Mouse (Mus musculus): ENCODE measurements around the gene 3100002H09Rik. TPM values are rescaled to one million over a fixed set of nuclear protein-coding genes. Genes with fewer than 3 reads are reported as not detected.

The 3100002H09Rik gene
- polyA plus RNA-seq, 1 experiment: not detected

DNA sequence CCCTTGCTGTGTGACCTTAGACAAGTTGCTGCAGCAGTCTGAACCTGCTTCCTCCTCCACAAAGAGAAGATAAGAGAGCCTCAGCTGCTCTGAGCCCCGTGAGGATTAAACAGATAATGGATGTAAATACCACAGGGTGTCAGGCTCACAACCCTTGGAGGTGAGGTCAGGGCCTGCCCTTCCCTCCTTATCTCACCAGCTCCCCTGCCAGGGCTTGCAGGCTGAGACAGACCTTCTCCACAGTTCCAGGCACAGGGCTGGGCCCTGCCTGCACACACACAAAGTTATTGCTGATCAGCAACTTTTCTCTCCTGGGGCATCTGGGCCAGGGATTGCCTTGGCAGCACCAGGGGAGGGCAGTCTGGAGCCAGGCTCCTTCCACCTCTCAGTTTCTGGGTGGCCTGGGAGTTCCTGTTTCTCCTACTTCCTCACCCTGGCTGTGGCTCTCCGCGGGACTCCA lies 34.4 kb upstream of the 3100002H09Rik start:
- 17% methylated on average over 3 of the region's 3 CpGs for WGBS
- H3K4me3 ChIP-seq (replicated peaks; ENCODE audit: extremely low read depth, low read depth, low read length): no peak overlapping the region
- no peak for TF ChIP-seq CTCF (IDR thresholded peaks at IDR 0.05; ENCODE audit: insufficient read depth, low read length)
- H3K4me1 ChIP-seq (ENCODE audit: control insufficient read depth, insufficient read depth, low read length): no peaks in the 10 kb centered on the region; the same call in 1 of the 2 replicates
- DNase-seq: no peak

DNA sequence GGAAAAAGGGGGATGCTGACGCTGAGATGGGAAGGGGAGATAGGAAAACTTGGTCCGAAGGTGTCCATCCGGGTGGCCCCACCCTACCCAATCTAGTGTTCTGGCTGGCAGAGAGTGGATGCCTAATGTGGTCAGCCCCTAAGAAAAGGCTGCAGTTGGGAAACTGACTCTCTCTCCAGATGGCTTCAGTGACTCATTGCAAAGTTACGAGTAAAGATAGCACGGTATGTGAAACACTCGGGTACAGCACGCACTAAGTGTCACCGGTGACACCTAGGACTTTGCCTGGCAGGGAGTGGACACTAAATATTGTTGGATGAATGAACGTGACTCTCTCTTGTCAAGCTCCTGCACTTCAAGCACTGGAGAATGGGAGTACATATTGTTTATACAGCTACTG lies 33.3 kb upstream of the 3100002H09Rik start:
- no peaks in the 10 kb centered on the region; the same call in 1 of the 2 replicates for H3K4me1 ChIP-seq (ENCODE audit: control insufficient read depth, insufficient read depth, low read length)
- no peak for DNase-seq
- no peak overlapping the region for H3K4me3 ChIP-seq (replicated peaks; ENCODE audit: extremely low read depth, low read depth, low read length)
- 86% methylated on average over 9 of the region's 9 CpGs for WGBS
- TF ChIP-seq CTCF (IDR thresholded peaks at IDR 0.05; ENCODE audit: insufficient read depth, low read length) (no peak), POLR2A (IDR thresholded peaks at IDR 0.05; ENCODE audit: borderline replicate concordance, extremely low read depth, low read depth, low read length) (no peak)

DNA sequence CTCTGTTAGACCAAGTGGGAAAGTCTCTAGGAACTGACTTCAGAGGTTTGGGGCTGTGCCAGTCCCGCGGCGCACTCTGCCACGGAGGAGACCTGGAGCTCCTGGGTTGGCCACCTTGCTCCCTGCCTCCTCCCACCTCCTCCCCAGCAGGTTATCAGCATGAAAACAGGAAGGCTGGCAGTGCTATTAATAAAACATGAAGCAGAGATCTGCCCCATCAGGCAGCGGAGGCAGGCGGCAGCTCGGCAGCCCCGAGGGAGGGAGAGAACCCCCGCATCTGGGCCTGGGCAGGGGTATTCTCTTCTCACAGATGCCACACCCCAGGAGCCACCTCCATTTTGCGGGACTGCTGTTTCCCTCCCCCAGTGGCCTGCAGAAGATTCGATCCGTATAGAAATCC lies 29.1 kb upstream of the 3100002H09Rik start:
- no peaks in the 10 kb centered on the region for H3K4me1 ChIP-seq (ENCODE audit: control insufficient read depth, insufficient read depth, low read length)
- H3K4me3 ChIP-seq (replicated peaks; ENCODE audit: extremely low read depth, low read depth, low read length): no peak overlapping the region
- DNase-seq: no peak
- TF ChIP-seq CTCF (IDR thresholded peaks at IDR 0.05; ENCODE audit: insufficient read depth, low read length) (no peak), POLR2A (IDR thresholded peaks at IDR 0.05; ENCODE audit: borderline replicate concordance, extremely low read depth, low read depth, low read length) (no peak)
- WGBS: 19% methylated on average over 12 of the region's 12 CpGs

DNA sequence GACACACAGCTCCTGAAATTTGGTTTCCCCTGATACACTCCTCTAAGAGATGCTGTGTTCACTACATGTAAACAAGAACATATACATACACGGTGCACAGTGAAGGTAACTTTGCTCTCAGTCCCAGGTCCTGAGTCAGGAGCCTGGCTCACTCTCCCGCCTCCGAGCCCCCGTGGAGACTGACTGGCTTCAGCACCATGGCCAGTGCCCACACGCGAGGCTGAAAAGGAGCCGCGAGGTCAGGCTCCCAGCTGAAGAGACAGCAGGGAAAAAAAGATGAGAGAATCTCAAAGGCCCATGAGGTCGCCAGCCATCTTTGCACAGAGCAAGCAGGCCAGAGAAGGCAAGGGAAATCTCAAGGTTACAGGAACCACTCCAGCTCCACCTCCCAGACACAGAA lies 22.7 kb upstream of the 3100002H09Rik start:
- TF ChIP-seq CTCF (IDR thresholded peaks at IDR 0.05; ENCODE audit: insufficient read depth, low read length): no peak
- TF ChIP-seq POLR2A (IDR thresholded peaks at IDR 0.05; ENCODE audit: borderline replicate concordance, extremely low read depth, low read depth, low read length): no peak
- Histone ChIP-seq H3K4me1 (ENCODE audit: control insufficient read depth, insufficient read depth, low read length) (no peaks in the 10 kb centered on the region), H3K4me3 (replicated peaks; ENCODE audit: extremely low read depth, low read depth, low read length) (no peak overlapping the region)
- WGBS: 4% methylated on average over 9 of the region's 9 CpGs
- DNase-seq: no peak

DNA sequence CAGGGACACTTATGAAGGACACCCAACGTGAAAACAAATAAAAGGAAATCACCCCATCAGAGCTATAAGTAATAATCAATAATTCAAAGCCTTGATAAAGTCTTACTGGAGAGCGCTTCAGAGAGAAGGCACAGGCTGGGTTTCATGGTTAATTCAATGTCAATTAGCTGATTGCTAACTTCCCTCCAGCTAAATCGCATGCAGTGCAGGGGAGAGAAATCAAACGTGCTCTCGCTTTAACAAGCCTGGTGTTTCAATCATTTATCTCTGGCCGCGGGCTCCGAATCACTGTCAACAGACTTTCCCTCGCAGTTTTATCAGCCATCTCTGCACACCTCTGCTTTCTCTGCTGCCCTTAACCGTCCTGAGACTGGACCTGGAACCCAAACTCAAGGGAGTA lies 22.3 kb upstream of the 3100002H09Rik start:
- WGBS: 69% methylated on average over 10 of the region's 10 CpGs
- H3K4me3 ChIP-seq (replicated peaks; ENCODE audit: extremely low read depth, low read depth, low read length): no peak overlapping the region
- no peak for TF ChIP-seq CTCF (IDR thresholded peaks at IDR 0.05; ENCODE audit: insufficient read depth, low read length)
- TF ChIP-seq POLR2A (IDR thresholded peaks at IDR 0.05; ENCODE audit: borderline replicate concordance, extremely low read depth, low read depth, low read length): no peak

DNA sequence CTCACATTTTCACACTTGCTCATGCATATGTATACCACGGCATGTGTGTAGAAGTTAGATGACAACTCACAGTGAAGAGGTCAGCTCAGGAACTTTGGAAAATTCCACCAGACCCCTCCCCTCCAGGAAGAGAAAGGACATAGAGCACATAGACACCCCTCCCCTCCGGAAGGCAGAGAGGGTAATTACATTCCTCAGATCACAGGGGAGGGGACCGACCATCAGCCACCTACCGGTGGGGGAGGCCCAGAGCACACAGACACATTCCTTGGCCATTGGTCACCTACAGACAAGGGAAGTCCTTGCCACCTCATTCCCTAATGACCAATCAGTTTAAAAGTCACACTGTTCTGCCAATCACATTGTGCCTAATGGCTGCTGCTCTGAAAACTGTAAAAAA lies 20.9 kb upstream of the 3100002H09Rik start:
- WGBS: 42% methylated on average over 4 of the region's 4 CpGs

More for the DNA sequence above, 22.3 kb upstream of the 3100002H09Rik start:
- H3K4me1 ChIP-seq (ENCODE audit: control insufficient read depth, insufficient read depth, low read length): no peaks in the 10 kb centered on the region
- DNase-seq: no peak

GRCm38 (mm10) chr4:124626836-124627235 lies 16.2 kb upstream of the 3100002H09Rik start:
- no peak for DNase-seq
- H3K4me1 ChIP-seq (ENCODE audit: control insufficient read depth, insufficient read depth, low read length): 0 out of 2 replicates have a peak, but pooled peaks cover 3% of the 10 kb centered on the region
- WGBS: 71% methylated on average over 1 of the region's 1 CpGs
- TF ChIP-seq POLR2A (IDR thresholded peaks at IDR 0.05; ENCODE audit: borderline replicate concordance, extremely low read depth, low read depth, low read length): no peak
- H3K4me3 ChIP-seq (replicated peaks; ENCODE audit: extremely low read depth, low read depth, low read length): no peak overlapping the region

More for the DNA sequence above, 20.9 kb upstream of the 3100002H09Rik start:
- Histone ChIP-seq H3K4me1 (ENCODE audit: control insufficient read depth, insufficient read depth, low read length) (no peaks in the 10 kb centered on the region), H3K4me3 (replicated peaks; ENCODE audit: extremely low read depth, low read depth, low read length) (no peak overlapping the region)
- DNase-seq: no peak
- TF ChIP-seq POLR2A (IDR thresholded peaks at IDR 0.05; ENCODE audit: borderline replicate concordance, extremely low read depth, low read depth, low read length) (no peak), CTCF (IDR thresholded peaks at IDR 0.05; ENCODE audit: insufficient read depth, low read length) (no peak)

DNA sequence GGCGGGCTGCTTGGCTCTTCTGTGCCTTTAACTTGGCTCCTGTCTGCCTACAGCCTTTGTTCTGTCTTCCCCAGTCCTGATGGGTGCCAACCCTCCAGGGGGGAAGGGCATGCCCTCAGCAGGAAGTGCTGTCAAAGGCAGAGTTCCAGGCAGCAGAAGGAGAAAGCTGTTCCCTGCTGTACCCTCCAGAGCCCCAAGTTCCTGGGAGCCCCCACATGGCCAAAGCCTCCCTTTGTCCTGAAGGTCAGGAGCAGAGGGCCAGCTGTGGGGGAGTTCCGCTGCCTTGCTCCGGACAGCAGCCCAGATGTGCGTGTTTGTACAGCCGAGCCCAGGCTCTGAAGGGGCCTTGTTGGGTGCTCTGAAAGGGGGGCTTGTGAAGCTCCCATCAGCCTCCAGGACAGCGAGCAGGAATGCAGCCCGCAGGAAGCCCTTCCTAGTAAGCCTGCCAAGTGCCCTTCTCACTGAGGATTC lies 13.5 kb upstream of the 3100002H09Rik start:
- WGBS: 30% methylated on average over 7 of the region's 7 CpGs
- no peak for TF ChIP-seq CTCF (IDR thresholded peaks at IDR 0.05; ENCODE audit: insufficient read depth, low read length)
- no peak for DNase-seq
- Histone ChIP-seq H3K4me3 (replicated peaks; ENCODE audit: extremely low read depth, low read depth, low read length) (no peak overlapping the region), H3K4me1 (ENCODE audit: control insufficient read depth, insufficient read depth, low read length) (0 out of 2 replicates have a peak, but pooled peaks cover 3% of the 10 kb centered on the region)

DNA sequence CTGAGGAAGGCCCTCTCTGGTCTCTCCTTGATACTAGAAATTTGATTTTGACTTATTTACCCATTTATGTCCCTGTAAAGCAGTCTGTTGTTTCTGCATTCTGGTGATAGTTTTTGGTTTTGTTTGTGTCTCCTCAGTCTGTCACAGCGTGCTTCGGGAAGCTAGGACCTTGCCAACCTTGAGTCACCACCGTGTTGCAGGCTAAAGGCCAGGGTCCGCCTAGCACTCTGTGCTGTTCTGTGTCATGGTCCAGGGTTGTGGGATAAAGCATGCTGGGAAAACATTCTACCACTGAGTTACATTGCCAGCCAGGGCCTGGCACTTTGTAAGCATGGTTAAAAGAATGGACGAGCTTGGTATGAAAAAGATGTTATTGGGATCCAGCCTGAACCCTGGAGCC lies 12.0 kb upstream of the 3100002H09Rik start:
- TF ChIP-seq CTCF (IDR thresholded peaks at IDR 0.05; ENCODE audit: insufficient read depth, low read length): no peak
- TF ChIP-seq POLR2A (IDR thresholded peaks at IDR 0.05; ENCODE audit: borderline replicate concordance, extremely low read depth, low read depth, low read length): no peak
- 86% methylated on average over 5 of the region's 5 CpGs for whole genome bisulfite sequencing
- H3K4me3 ChIP-seq (replicated peaks; ENCODE audit: extremely low read depth, low read depth, low read length): no peak overlapping the region
- no peak for DNase-seq
- H3K4me1 ChIP-seq (ENCODE audit: control insufficient read depth, insufficient read depth, low read length): 0 out of 2 replicates have a peak, but pooled peaks cover 3% of the 10 kb centered on the region

DNA sequence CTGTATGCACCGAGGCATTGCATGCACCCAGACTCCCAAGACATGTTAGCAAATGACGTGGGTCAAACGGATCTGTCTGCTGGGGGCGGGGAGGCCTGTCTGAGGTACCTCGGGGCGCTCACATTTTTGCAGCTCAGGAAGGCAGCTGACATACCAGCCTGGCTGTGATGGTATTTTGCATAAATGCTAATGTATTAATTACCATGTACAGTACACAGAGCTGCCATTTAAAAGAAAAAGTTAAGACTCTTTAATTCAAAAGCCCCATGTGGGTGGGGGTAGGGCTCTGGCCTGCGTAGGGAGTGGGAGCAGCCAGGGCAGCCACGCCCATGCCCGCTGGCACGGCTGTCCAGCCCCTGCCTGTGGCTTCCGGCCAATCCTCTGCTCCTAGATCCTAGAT lies 10.8 kb upstream of the 3100002H09Rik start:
- Histone ChIP-seq H3K4me3 (replicated peaks; ENCODE audit: extremely low read depth, low read depth, low read length) (no peak overlapping the region), H3K4me1 (ENCODE audit: control insufficient read depth, insufficient read depth, low read length) (0 out of 2 replicates have a peak, but pooled peaks cover 3% of the 10 kb centered on the region)
- TF ChIP-seq CTCF (IDR thresholded peaks at IDR 0.05; ENCODE audit: insufficient read depth, low read length) (no peak), POLR2A (IDR thresholded peaks at IDR 0.05; ENCODE audit: borderline replicate concordance, extremely low read depth, low read depth, low read length) (no peak)
- 58% methylated on average over 11 of the region's 11 CpGs for WGBS
- DNase-seq: no peak

Data from lung, adult 2 months (tissue).